Mouse (Mus musculus) cerebellum, adult 11-12 months (tissue): ENCODE measurements around the gene Lrrc45.
A peak's percentile ranks its signal among the peaks of the same experiment; 100 is the strongest.

ENCODE experiments used
- DNase-seq: peaks from one replicate; pipeline ENCODE4 v3.0.0; 2022

The Lrrc45 gene

GRCm38 (mm10) chr11:120704486-120705325 lies 9.0 kb upstream of the Lrrc45 start:
- DNase-seq, result no peak

DNA sequence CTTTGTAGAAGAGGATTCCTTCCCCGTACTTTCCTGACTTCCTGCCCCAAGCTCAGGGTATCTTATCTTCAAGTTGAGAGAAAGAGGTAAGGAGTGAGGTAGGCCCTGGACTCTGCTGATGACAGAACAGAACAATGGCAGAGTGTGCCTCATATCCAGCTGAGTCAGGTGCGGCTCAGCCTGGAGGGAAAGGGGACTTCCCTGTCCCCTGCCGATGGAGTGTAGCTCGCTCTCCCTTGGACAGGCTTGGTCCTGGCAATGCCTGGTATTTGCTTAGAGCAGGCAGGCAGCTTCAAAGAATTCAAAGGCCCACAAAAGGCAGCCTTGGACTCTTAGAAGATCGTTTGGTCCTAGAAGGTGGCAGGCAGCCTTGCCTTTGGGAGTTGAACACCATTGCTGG lies 7.6 kb upstream of the Lrrc45 start:
- DNase-seq, result no peak

- DNase-seq, result no peak
These were observed 6.5 kb upstream of the Lrrc45 start for GRCm38 (mm10) chr11:120707225-120707624.

GRCm38 (mm10) chr11:120707969-120708368 lies 5.8 kb upstream of the Lrrc45 start:
- DNase-seq, result no peak

DNA sequence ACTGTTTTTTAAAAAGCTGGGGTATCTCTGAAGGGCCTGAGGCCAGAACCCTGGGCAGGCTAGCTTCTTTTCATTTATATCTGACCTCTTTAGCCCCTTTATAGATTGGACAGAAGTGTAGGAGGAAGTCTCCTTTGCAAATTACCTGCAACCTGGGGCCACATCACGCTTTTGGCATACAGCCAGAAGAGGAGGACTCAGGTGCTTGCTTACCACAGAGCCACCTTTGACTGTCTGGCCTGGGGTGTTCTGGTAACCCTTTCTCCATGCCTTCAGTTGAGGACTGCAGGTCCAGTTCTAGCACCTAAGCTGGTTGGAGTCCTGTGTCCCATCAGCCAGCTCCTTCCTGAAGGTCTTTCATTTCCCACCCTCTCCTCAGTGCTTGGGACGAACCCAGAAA lies 4.2 kb upstream of the Lrrc45 start:
- no peak for DNase-seq

GRCm38 (mm10) chr11:120710672-120711071 lies 3.1 kb upstream of the Lrrc45 start:
- no peak for DNase-seq

DNA sequence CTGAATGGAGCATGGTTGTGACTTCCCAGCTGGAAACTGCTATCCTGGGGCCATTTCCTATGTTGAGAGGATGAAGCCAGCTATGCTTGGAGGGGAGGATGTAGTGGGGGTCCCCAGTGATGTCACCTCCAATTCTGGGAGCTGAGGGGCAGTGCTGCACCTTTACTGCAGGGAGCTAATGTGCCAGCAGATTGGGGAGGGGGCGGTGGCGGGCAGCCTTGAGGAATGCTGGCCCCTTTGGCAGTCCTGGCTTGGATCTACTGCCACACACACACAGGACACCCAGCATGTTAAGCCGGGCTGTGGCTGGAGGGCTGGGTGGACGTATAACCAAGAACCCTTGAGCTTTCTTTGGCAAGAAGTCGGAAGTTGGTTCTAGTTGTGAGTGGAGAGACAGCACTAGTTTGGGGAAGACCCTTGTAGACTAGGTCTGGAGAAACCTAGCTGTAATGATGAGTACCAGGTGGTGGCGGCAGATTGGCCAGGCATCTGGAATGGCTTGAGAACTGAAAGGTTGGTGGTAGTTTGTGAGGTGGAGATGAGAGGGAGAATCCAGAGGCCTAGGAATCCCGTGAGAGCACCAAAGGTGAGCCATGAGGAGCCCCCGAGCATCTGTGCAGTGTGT lies 1.6 kb upstream of the Lrrc45 start:
- peak; percentile 51 for DNase-seq

GRCm38 (mm10) chr11:120712771-120713568 lies 755 bp upstream of the Lrrc45 start:
- DNase-seq, result peak; percentile 76

- DNase-seq, result no peak
These were observed 821 bp downstream of the Lrrc45 start for GRCm38 (mm10) chr11:120714546-120714945.

DNA sequence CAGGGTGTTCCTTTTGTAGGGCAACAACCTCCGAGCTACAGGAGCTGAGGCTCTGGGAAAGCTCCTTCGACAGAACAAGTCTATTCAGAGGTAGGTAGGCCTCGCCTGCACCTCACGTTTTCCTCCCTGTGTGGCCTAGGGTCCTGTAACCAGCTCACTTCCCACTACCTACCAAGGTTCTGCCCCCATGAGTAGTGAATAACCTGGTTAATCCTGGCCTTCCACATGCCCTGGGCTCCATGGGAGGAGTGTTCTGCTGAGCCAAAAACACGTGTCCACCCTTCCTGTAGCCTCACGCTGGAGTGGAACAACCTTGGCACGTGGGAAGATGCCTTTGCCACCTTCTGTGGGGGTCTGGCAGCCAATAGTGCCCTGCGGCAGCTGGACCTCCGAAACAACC lies 1.4 kb downstream of the Lrrc45 start:
- DNase-seq, result no peak

DNA sequence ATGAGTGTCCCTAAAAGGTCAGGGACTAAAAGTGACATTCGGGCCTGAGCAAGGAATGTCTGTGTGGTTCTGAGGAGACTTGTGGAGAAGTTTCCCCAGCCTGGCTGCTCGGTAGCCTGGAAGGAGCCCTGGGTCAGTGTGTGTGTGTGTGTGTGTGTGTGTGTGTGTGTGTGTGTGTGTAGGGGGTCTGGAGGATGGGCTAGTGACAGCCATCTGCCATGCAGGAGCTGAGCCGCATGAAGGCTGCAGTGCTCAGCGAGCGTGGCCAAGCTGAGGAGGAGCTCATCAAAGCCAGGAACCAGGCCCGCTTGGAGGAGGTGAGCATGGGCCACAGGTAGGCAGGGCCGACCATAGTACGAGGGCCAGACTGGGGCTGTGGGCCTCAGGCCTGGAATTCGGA lies 5.5 kb downstream of the Lrrc45 start:
- DNase-seq, result no peak

- peak; percentile 57 for DNase-seq
These were observed 6.2 kb downstream of the Lrrc45 start for GRCm38 (mm10) chr11:120719841-120720376.

GRCm38 (mm10) chr11:120720450-120720849 lies 6.7 kb downstream of the Lrrc45 start:
- peak; percentile 90 for DNase-seq

GRCm38 (mm10) chr11:120721124-120722066 lies 7.7 kb downstream of the Lrrc45 start, which contains the start of gene Rac3:
Gene Rac3, plus strand, starts transcription at chr11:120721470.
- peak; percentile 77 for DNase-seq

GRCm38 (mm10) chr11:120722067-120722630 lies 8.4 kb downstream of the Lrrc45 start:
- no peak for DNase-seq

DNA sequence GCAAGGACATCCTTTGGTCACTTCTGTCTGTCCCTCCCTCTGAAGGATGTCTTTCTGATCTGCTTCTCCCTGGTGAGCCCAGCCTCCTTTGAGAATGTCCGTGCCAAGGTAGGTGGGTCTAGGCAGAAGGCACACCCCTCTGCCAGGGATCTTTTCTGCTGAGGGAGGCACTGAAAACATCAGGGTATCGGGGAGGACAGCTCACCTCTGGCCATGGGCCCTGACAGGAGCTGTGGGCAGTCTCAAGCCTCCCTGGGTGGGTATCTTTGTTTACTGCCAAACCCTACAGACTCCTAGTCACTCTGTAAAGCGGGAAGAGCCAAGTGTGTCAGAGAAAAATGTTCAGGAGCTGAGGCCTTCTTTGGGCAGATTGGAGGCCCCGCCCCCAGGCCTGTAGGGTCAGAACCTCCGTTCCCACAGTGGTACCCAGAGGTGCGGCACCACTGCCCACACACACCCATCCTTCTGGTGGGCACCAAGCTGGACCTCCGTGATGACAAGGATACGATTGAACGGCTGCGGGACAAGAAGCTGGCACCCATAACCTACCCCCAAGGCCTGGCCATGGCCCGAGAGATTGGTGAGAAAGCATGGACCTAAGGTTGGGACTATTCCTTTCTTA lies 9.1 kb downstream of the Lrrc45 start:
- no peak for DNase-seq

- no peak for DNase-seq
These were observed 9.8 kb downstream of the Lrrc45 start for GRCm38 (mm10) chr11:120723509-120723908.

DNA sequence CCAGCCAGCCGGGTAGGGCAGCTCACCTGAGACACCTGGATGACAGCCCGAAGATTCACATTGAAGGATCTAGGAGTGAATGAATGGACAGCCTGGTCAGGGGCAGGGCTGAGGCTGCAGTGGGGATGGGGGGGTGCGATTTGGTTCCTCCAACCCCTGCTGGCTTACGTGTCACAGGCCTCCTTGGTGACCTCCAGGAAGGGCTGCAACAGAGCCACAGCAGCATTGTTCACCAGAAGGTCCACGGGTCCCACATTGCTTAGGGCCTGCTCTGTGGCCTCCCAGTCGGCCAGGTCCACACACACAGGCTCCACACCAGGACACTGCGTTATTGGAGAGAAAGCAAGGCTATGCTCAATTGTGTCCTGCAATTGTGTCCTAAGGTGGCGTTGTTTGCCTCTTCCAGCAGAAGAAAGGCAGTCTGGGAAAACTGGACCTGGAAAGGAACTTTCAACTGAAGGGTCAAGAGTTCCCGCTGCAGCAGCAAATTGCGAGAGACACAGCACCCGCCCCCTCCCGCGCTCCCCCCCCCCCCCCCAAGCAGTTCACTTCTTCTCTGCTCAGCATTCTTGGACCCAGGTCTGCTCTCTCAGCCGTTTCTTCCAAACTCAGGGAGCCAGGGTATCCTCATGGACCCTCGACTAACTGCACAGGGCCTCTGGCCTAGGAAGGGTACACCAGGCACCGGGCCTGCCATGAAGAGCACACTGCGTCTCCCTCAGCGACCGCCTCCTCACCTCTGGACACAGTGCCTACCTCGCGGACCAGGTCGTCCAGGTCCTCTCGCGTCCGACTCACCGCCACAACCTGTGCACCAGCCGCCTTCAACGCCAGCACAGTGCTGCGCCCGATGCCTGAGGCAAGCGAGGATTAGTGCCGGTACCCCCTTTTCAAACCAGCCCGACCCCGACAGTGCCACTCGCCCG lies 12.8 kb downstream of the Lrrc45 start:
- DNase-seq, result no peak

DNA sequence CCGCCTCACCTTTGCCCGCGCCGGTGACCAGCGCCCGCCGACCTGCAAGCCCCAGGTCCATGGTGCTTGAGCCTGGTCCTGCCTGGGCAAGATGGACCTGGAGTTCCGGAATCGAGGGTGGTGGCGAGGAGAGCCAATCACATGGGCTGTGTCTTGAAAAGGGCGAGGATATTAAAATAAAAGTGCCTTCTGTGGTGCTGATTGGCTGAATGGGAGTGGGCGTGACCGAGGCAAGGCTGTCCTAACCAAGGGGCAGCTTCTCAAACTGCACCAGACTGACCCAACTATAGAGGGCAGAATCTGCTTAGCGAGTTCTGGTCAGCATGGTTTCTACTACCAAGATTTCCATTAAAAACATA lies 13.4 kb downstream of the Lrrc45 start, which contains the start of gene Dcxr:
Dcxr (minus strand) TSS at position 113 of the 359 bp plus-strand sequence.
- DNase-seq, result peak; percentile 87

- no peak for DNase-seq
These were observed 13.8 kb downstream of the Lrrc45 start for GRCm38 (mm10) chr11:120727564-120727963.
